Mouse (Mus musculus) inflammation-experienced regulatory T-cells, adult 6 months (primary cell): Measurements from ENCODE around the gene Rassf3. TPM values are rescaled to one million over a fixed set of nuclear protein-coding genes. Genes with fewer than 3 reads are reported as not detected.

Experiments
- ATAC-seq: one replicate; pipeline ENCODE4 v1.8.0; 2017
- polyA plus RNA-seq, 3 experiments: library from polyadenylated mRNA; unstranded; fragments of 100-300 nt; shearing (Covaris generic); gene quantifications; one replicate each; pipeline ENCODE4 v1.2.1; 2017

Gene Rassf3
- polyA plus RNA-seq, 3 experiments from 2014 or later: 6.1 to 6.8 (median 6.2) TPM

DNA sequence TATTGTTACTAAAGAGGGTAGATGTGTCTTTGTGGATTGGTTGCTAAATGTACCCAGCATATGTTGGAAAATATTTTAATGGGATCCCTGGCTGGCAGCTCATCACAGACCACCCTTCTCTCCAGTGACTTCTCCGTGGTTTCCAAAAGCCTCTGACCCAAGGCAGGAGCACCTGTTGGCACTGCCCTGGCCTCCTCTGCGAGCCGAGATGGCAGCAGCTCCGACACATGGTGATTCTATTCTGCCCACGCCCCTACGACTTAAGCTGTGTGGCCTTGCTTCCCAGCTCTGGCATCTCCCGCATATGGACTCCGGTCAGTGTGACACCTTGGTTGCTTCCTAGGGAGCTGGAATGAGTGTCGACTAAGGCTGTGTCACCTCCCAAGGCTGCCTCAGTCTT, 73.0 kb downstream of the Rassf3 start:
- no peak for ATAC-seq

GRCm38 (mm10) chr10:121401005-121401404, 75.1 kb downstream of the Rassf3 start:
- no peak for ATAC-seq

- ATAC-seq: no peak
These were observed 77.5 kb downstream of the Rassf3 start for GRCm38 (mm10) chr10:121398599-121398998.

DNA sequence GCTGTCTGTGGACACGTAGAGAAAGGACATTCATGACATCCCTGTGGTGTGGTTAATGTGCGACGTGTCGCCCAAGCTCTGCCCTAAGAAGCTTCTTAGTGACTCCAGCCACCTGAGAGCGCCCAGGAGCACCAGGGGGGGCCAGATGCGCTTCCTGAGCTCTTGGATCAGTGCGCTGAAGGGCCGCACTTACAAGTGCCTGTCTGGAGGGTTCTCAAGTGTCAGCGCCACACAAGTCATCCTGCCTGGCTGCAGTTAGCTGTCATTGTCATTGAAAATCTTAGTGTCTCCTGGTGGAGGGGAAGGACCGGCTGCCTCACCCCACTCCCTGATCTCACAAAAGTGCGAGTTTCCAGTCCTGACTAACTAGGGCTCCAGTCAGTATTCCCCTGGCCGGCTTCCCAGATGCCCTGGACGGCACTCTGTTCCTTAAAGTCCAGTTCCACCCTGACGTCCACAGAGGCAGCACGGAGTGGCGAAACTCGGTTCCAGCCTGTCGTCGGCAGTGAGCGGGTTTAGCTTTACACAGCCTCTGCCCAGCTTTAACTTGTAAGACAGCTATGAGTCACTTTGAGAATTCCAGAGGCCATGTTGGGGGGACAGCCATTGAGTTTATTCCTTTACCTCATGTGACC, 80.5 kb downstream of the Rassf3 start:
- no peak for ATAC-seq

DNA sequence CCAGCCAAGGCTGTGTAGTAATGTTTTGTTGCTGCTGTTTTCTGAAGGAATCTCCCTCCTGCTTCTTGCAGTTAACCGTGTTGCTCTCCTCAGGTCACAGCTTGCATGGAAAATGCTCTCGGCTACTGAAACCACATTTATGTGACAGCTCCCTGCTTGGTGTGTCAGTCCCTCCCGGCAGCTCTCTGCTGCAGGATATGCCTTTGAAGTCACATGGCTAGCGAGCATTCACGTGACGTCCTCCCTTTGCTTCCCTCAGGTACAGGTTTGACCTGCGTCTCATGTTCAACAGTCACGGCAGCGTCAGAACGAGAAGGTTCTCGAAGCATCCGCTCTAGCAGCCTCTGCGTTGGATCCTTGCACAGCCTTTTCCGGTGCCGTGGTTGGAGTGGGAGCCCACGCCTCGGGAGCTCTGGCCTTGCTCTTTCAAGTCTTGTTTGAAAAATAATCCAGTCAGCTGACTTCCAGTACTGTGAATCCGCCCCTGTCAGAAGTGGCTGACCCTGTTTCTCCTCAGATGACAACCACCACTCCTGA, 81.3 kb downstream of the Rassf3 start:
- no peak for ATAC-seq

GRCm38 (mm10) chr10:121394270-121394669, 81.9 kb downstream of the Rassf3 start:
- ATAC-seq: no peak

- no peak for ATAC-seq
These were observed 84.2 kb downstream of the Rassf3 start for GRCm38 (mm10) chr10:121391901-121392300.

GRCm38 (mm10) chr10:121390602-121391001, 85.5 kb downstream of the Rassf3 start:
- no peak for ATAC-seq

DNA sequence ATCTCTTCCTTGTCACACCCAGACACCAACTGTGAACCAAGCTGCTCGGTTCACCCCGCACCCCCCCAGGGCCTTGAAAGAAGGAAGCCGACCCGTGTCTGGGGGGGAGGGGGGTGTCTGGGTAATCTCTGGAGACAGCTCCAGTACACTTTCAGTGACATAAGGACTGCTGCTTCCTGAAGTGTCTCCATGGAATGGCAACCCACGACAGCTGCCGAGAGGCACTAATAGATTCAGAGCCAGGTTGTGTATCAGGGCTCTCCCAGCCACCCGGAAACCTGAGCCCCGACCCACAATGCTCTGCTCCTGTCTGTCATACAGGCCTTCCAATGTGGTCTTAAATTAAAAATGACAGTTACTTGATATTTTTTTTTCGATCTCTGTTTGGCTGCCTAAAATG, 89.8 kb downstream of the Rassf3 start:
- no peak for ATAC-seq

- no peak for ATAC-seq
These were observed 90.5 kb downstream of the Rassf3 start for GRCm38 (mm10) chr10:121385695-121386094.

DNA sequence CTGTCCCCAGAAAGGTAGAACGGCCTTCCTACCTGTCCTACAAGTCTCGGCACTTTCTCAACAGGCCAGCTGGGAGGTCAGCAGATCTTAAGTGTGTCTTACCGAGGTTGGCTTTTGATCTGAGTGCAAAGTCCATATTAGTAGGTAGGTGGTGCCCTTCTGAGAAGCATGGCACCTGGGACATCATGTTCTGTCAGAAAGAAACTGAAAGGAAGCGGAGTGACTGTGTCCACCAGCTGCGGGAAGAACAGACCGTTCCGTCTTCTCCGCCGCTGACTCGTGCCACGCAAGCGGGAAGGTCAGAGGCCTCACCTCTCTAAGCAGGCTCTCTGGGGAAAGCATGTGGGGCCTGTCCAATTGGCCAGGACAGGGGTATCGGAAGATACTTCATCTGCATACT, 91.4 kb downstream of the Rassf3 start:
- no peak for ATAC-seq

- no peak for ATAC-seq
These were observed 94.9 kb downstream of the Rassf3 start for GRCm38 (mm10) chr10:121381280-121381679.

DNA sequence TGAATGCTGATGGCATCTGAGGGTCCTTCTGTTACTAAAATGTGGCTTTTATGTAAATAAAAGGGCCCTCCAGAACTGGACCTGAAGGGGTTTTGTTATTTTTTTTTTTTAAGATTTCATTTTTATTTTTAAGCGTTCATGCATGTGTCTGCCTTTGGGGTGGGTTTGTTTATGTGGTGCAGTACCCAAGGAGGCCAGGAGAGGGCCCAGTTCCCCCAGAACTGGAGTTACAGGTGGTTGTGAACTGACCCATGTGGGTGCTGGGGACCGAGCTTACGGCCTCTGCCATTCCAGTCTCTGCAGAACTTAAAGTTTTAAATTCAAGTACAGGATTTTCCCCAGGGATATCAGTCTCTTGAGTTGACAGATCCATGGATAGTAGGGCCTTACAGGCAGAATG, 96.8 kb downstream of the Rassf3 start:
- ATAC-seq: no peak

DNA sequence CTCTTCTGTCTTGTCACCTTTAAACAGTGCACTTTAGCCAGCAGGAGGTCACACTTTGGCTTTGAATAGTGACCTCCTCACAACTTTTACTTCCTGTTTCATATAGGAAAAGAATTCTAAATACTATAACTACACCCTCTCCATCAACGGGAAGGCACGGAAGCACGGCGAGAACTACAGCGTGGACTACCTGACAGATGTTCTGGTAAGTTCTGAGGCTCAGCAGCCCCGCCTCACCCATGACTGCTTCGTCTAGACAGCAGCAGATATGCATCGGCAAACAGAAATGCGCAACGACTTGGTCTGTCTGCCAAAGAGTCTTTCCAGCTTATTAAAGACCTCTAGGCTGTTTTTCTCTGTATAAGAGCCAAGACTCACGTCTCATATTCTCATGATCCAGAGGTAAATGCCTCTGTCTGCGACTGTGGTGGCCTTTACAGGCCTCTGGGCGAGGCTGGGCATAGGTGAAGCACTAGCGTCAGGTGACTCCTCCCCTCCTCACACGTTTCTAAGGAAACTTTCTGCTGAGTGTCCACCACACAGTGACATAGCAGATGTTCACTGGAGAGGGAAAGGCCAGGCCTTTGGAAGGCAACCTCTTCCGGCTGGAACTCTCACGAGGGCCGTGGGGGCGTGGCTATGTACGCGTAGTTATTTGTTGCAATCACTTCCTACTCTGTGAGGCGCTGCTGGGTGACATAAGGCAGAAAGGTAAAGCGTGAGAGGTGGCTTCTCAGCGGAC, 99.4 kb downstream of the Rassf3 start:
- ATAC-seq: no peak

- ATAC-seq: no peak
These were observed 100.3 kb downstream of the Rassf3 start for GRCm38 (mm10) chr10:121375649-121376493.

DNA sequence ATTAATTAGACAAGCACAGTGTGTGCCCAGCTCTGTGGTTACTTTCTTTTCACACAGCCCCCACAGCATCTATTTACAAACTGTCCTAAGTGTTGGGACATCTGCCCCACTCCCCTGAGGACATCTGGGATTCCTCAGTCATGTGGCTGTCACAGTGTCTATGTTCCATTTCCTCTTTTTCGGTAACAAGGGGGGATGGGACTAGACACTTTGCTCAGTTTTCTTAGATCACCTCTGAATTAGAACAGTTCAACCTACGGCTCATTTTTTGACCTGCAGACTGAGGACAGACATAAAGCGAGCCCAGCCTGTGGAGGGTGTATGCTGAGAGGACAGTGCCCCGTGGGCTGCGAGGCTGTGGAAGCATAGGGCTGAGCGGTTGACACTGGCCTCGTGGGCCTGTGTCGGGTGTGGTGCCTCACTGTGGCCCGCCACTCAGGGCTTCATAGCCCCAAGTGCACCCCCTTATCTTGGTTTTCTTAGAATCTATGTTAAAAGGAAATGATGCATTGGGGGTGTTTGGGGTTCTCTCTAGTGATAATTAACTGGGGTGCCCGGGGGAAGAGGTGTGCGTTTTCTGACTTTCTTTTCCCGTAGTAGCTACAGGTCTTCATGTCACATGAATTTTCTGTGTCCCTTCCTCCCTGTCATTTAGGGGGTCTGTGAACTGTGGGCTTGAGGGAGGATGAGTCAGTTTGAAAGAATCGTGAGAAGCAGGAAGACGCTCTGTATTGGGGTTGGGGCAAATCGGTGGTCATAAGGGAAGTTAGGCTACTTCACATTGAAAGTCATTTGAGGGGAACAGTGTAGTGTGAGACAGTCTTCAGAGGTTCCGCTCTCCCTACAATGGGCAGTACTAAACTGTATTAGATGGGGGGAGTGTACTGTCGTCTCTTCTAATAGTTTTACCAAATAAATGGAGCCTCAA, 101.2 kb downstream of the Rassf3 start:
- ATAC-seq: no peak

- ATAC-seq: no peak
These were observed 102.1 kb downstream of the Rassf3 start for GRCm38 (mm10) chr10:121374013-121374412.

GRCm38 (mm10) chr10:121370777-121371176, 105.4 kb downstream of the Rassf3 start:
- ATAC-seq: no peak

DNA sequence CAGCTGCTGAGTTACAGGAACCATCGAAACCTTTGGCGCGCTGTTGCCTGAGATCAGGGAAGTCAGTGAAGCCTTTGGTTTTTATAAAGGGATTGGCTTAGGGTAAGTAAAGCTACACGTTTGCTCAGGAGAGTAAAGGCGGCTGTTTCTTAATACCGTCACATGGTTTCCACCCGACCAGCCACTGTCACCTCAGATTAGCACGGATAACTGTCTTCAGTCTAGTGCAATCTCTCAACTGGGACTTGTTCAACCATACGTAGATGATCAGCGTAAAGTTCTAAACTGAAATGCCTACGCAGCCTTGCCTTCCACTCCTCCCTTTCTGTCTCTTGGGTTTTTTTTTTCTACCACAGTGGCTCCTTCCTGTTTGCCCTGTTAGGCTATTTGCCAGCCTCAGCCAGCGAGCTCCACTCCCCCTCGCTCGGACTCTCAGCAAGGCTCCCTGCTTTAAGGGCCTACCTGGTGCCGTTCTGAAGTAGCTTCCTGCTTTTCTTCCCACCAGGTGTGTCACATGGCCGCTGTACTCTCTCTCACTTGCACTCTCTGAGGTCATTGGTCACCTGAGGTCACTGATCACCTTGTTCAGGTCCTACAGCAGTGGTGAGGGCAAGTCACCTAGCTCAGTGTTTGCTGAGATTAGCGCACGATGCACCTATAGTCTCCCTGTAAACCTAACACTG, 107.2 kb downstream of the Rassf3 start:
- ATAC-seq: no peak

DNA sequence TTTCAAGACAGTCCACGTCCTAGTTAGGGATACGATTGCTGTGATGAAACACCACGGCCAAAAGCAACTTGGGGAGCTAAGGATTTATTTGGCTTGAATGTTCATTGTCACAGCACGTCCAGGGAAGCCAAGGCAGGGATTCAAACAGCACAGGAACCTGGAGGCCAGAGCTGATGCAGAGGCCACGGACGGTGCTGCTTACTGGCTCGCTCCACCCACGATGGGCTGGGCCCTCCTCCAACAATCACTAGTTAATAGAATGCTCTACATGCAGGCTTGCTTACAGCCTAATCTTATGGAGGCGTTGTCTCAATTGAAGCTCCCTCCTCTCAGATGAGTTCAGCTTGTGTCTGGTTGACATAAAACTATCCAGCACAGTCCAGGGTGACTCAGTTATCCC, 108.4 kb downstream of the Rassf3 start:
- no peak for ATAC-seq

DNA sequence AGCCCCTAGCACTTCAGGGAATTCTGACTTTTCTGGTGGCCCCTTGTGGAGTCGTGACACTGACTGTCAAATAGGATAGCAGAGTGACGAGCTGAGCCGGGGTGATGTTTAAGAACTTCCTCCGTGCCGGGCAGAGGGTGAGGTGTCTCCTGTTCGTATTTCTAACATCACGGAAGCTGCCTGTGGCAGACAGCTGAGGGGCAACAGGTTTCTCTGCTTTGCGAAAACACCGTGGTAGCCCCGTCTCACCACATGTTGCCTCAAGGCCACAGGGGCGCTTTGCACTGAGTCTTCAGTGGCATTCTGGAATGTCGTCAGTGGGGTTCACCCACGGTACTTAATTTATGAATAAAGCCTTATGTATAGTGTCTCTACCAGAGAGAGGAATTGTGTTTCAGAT, 108.9 kb downstream of the Rassf3 start:
- ATAC-seq: no peak
